Mouse (Mus musculus) liver, postnatal 0 days (tissue): ENCODE measurements around the gene Homer1. TPM values are rescaled to one million over a fixed set of nuclear protein-coding genes. Genes with fewer than 3 reads are reported as not detected.

ENCODE experiments used
- ATAC-seq: fragments of 200-750 bp; cut with Nextera tagmentation; 2 replicates; pipeline ENCODE4 v1.8.0; 2017; ENCODE audit warnings: mild to moderate bottlenecking, moderate library complexity
- DNase-seq: peaks from one replicate; pipeline ENCODE4 v3.0.0-alpha.2; 2016
- H3K27ac ChIP-seq: fragments of 300-500 bp; sonication (generic); 2 replicates; pipeline ENCODE4 v1.5.1; 2014; ENCODE audit warnings: antibody characterized with exemption, moderate library complexity, mild to moderate bottlenecking, low read depth
- H3K27me3 ChIP-seq: fragments of 300-500 bp; sonication (generic); 2 replicates; pipeline ENCODE4 v1.6.1; 2014; ENCODE audit warnings: low read length, control low read depth, mixed read lengths; ENCODE audit not compliant: insufficient read depth
- H3K36me3 ChIP-seq: fragments of 300-500 bp; sonication (generic); replicated peaks from 2 replicates; pipeline ENCODE4 v1.6.1; 2014; ENCODE audit warnings: mild to moderate bottlenecking, control low read depth, low read length, moderate library complexity, mixed read lengths; ENCODE audit not compliant: insufficient read depth
- H3K4me1 ChIP-seq: fragments of 300-500 bp; sonication (generic); 2 replicates; pipeline ENCODE4 v1.6.1; 2014; ENCODE audit warnings: antibody characterized with exemption, mild to moderate bottlenecking, control low read depth; ENCODE audit not compliant: insufficient read depth
- H3K4me2 ChIP-seq: fragments of 300-500 bp; sonication (generic); 2 replicates; pipeline ENCODE4 v1.6.1; 2014; ENCODE audit warnings: low read depth, mild to moderate bottlenecking, low read length, moderate library complexity, mixed read lengths
- H3K4me3 ChIP-seq: fragments of 300-500 bp; sonication (generic); 2 replicates; pipeline ENCODE4 v1.5.1; 2014; ENCODE audit warnings: low read depth, low read length
- H3K9ac ChIP-seq: fragments of 300-500 bp; sonication (generic); replicated peaks from 2 replicates; pipeline ENCODE4 v1.6.1; 2014; ENCODE audit warnings: mild to moderate bottlenecking, moderate library complexity
- H3K9me3 ChIP-seq: fragments of 300-500 bp; sonication (generic); 2 replicates; pipeline ENCODE4 v1.6.1; 2016; ENCODE audit warnings: mild to moderate bottlenecking, control low read depth, low read length, mixed read lengths
- CTCF ChIP-seq: sonication (generic); IDR thresholded peaks from 2 replicates; pipeline ENCODE4 v1.5.1; 2016; ENCODE audit warnings: antibody characterized with exemption, low read depth
- EP300 ChIP-seq: IDR thresholded peaks from 2 replicates; pipeline ENCODE4 v1.6.1; 2016; ENCODE audit warnings: antibody characterized with exemption, low read depth, mild to moderate bottlenecking
- WGBS: fragments of 180-500 bp; shearing (Covaris S2); extraction: QIAGEN DNeasy Blood & Tissue Kit; methylation state at CpG from one replicate; pipeline ENCODE4 v1.1.7; 2014; ENCODE audit not compliant: insufficient replicate concordance; 5-methylcytosine and 5-hydroxymethylcytosine counted together
- polyA plus RNA-seq: library from polyadenylated mRNA; unstranded; fragments of >200 nt; fragmentation: Nextera tagmentation; extraction: Ambion mirVana; gene quantifications from 2 replicates; pipeline ENCODE4 v1.2.1, GENCODE M21; 2015

Gene Homer1
- polyA plus RNA-seq, 1 experiment from 2014 or later = 1.2 TPM

DNA sequence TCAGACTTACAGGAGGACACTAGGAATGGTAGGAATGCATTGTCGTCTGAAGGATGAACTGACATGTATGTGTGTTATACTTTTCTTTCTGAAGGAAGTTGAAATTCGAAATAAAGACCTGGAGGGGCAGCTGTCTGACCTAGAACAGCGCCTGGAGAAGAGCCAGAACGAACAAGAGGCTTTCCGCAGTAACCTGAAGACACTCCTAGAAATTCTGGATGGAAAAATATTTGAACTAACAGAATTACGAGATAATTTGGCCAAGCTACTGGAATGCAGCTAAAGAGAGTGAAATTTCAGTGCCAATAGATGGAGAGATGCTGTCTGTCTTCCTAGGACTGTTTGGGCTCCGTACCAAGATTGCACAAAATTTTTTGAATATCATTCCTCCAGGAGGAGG, 102.5 kb downstream of the Homer1 start:
- WGBS = 84% methylated on average over 7 of the region's 7 CpGs
- no peak for TF ChIP-seq EP300
- TF ChIP-seq CTCF = no peak

DNA sequence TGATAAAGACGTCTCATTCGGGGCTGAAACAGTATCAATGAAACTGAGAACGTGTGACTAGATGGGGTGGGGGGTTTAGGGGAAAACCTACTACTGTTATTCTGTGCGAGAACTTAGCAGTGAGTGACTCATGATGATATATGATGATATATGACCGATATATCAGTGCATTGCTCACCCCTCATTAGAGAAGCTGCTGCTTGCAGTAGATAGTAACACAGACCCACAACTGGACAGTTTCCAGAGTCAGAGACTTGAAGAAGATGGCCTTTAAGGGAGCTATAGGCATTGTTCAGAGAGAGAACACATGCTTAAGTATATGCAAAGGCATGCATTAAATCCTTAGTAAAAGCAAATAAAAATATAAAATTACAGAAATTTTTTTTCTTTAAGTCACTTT, 107.4 kb downstream of the Homer1 start:
- no peak overlapping the region for H3K4me3 ChIP-seq
- H3K9ac ChIP-seq = no peak overlapping the region
- TF ChIP-seq CTCF (no peak), EP300 (no peak)
- no peak for DNase-seq
- WGBS = 51% methylated on average over 5 of the region's 5 CpGs
- no peaks in the 10 kb centered on the region for H3K36me3 ChIP-seq
- H3K27ac ChIP-seq = no peak overlapping the region
- no peaks in the 10 kb centered on the region for H3K27me3 ChIP-seq
- no peak overlapping the region for H3K4me2 ChIP-seq
- ATAC-seq = no peak
- no peaks in the 10 kb centered on the region for H3K9me3 ChIP-seq
- H3K4me1 ChIP-seq = no peaks in the 10 kb centered on the region

More for the DNA sequence above, 102.5 kb downstream of the Homer1 start:
- DNase-seq = no peak
- H3K4me1 ChIP-seq = no peaks in the 10 kb centered on the region
- no peaks in the 10 kb centered on the region for H3K36me3 ChIP-seq
- H3K9ac ChIP-seq = no peak overlapping the region
- no peak overlapping the region for H3K4me2 ChIP-seq
- no peak for ATAC-seq
- no peaks in the 10 kb centered on the region for H3K27me3 ChIP-seq
- peaks cover 3% of the 10 kb centered on the region; the same call in 1 of the 2 replicates for H3K9me3 ChIP-seq
- no peak overlapping the region for H3K27ac ChIP-seq
- H3K4me3 ChIP-seq = no peak overlapping the region

DNA sequence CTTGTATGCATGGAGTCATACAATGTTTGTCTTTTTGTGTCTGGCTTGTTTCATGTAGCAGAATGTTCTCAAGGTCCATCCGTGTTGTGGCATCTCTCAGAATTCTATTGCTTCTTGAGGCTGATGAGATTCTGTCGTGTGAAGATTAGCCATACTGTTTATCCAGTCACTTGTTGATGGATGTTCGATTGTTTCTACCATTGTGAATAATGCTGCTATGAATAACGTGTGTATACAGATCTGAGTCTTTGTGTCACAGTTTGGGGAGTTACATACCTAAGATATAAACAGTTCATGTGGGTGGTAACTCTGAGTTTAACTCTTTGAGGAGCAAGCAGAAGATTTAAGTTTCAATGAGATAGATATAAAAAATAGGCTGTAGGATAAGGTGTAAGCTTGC, 110.9 kb downstream of the Homer1 start:
- Histone ChIP-seq H3K4me1 (no peaks in the 10 kb centered on the region), H3K27me3 (no peaks in the 10 kb centered on the region), H3K36me3 (no peaks in the 10 kb centered on the region), H3K4me2 (no peak overlapping the region), H3K4me3 (no peak overlapping the region), H3K27ac (no peak overlapping the region), H3K9ac (no peak overlapping the region), H3K9me3 (no peaks in the 10 kb centered on the region)
- ATAC-seq (no peak), DNase-seq (no peak)
- WGBS = 79% methylated on average over 4 of the region's 4 CpGs
- TF ChIP-seq CTCF (no peak), EP300 (no peak)

DNA sequence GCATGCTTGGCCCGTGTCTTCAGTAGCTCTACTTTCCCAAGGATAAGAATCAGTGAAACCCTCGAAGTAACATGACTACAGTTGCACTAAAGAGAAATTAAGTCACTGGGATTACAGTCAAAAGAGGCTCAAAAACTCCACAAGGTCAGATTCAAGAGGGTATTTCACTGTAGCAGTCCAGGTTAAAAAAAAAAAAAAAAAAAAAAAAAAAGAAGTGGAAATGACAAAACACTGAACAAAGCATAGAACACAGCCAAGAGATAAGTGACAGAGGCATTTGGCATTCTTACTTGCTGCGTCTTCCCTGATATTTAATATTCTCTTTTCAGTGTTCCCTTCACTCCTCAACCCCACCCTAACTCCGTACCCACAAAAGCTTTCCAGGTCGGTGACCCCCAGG, 115.6 kb downstream of the Homer1 start:
- no peaks in the 10 kb centered on the region for H3K4me1 ChIP-seq
- no peak overlapping the region for H3K27ac ChIP-seq
- H3K4me3 ChIP-seq = no peak overlapping the region
- ATAC-seq = no peak
- no peaks in the 10 kb centered on the region for H3K36me3 ChIP-seq
- no peak for TF ChIP-seq EP300
- no peak for TF ChIP-seq CTCF
- H3K4me2 ChIP-seq = no peak overlapping the region
- no peaks in the 10 kb centered on the region for H3K27me3 ChIP-seq
- no peaks in the 10 kb centered on the region for H3K9me3 ChIP-seq
- no peak for DNase-seq
- no peak overlapping the region for H3K9ac ChIP-seq
- WGBS = 76% methylated on average over 5 of the region's 5 CpGs

DNA sequence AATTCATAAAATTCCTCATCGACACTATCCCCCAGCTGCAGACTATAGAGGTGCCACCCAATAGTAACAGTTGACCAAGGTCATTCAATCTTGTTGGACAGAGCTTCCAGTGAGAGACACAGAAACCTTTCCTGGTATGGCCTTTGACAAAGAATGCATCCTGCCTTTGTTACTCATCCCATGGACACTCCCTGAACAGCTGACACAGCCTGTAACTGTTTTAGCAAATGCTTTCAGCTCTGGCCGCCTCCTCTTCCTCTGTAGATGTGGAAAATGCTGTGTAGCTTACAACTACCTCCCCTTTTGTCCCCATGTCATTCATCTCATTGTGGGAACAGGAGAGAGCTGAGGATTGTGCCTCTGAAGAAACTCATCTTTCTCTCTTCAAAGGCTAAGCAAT, 118.9 kb downstream of the Homer1 start:
- no peak for TF ChIP-seq CTCF
- TF ChIP-seq EP300 = no peak
- H3K27me3 ChIP-seq = no peaks in the 10 kb centered on the region
- ATAC-seq = no peak

DNA sequence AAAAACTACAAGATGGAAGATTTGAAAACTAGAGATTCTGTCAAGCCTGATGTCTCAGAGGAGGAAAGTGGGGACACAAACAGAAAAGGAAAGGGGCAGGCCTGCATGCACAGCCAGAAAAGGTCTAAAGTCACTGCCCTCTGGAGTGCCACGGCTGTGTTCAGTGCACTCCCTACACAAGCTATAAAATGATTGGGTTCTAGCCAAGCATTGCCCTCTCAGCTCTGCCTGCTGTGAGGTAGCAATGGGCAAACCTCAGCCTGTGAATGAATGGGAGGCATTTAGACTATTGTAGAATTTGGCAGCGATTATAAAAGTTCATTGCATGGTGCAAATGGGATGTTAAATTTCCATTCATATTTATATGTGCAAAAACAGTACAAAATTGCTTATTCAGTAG, 120.3 kb downstream of the Homer1 start:
- Histone ChIP-seq H3K36me3 (no peaks in the 10 kb centered on the region), H3K27me3 (no peaks in the 10 kb centered on the region), H3K27ac (no peak overlapping the region), H3K4me2 (no peak overlapping the region), H3K4me1 (no peaks in the 10 kb centered on the region), H3K9me3 (no peaks in the 10 kb centered on the region), H3K4me3 (no peak overlapping the region), H3K9ac (no peak overlapping the region)
- no peak for TF ChIP-seq EP300
- no peak for TF ChIP-seq CTCF
- DNase-seq (no peak), ATAC-seq (no peak)
- WGBS = 78% methylated on average over 2 of the region's 2 CpGs

More for the DNA sequence above, 118.9 kb downstream of the Homer1 start:
- Histone ChIP-seq H3K4me2 (no peak overlapping the region), H3K27ac (no peak overlapping the region), H3K9ac (no peak overlapping the region), H3K9me3 (no peaks in the 10 kb centered on the region), H3K4me1 (no peaks in the 10 kb centered on the region), H3K4me3 (no peak overlapping the region), H3K36me3 (no peaks in the 10 kb centered on the region)
- no peak for DNase-seq
- WGBS = 82% methylated on average over 2 of the region's 2 CpGs

DNA sequence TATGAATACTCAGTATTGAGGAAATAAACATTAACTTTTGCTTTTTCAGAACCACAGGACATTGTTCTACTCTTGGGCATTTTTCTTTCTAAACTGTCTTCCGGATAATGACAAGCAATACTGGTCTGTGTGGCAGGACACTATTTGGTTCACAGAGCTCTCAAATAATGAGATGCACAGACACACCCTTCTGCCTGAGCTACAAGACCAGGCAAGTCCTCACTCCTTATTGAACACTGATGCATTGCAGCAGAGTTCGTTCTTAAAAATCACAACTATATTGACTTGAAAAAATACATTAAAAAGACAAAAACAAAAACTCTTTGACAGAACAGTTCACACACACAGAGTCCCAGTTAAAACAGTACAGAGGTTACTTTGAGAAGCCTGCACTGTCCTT, 123.8 kb downstream of the Homer1 start:
- Histone ChIP-seq H3K36me3 (no peaks in the 10 kb centered on the region), H3K4me2 (no peak overlapping the region), H3K4me3 (no peak overlapping the region), H3K9ac (no peak overlapping the region), H3K9me3 (no peaks in the 10 kb centered on the region), H3K27me3 (no peaks in the 10 kb centered on the region), H3K27ac (no peak overlapping the region), H3K4me1 (peaks cover 7% of the 10 kb centered on the region)
- DNase-seq (no peak), ATAC-seq (no peak)
- 74% methylated on average over 2 of the region's 2 CpGs for WGBS
- no peak for TF ChIP-seq CTCF
- no peak for TF ChIP-seq EP300
